Mouse (Mus musculus) heart, embryonic 11.5 days (tissue): Measurements from ENCODE around the gene Olfr507. TPM values are rescaled to one million over a fixed set of nuclear protein-coding genes. Genes with fewer than 3 reads are reported as not detected.
"Not testable (repeated sequence)": the region's sequence is repeated elsewhere in the genome, so short reads cannot be mapped to it uniquely, and the experiment has no call there.

ENCODE experiments used
- ATAC-seq: fragments of 200-750 bp; cut with Nextera tagmentation; replicated peaks from 2 replicates; pipeline ENCODE4 v1.8.0; 2017; ENCODE audit warnings: moderate library complexity; ENCODE audit not compliant: insufficient number of reproducible peaks, low FRiP score, low TSS enrichment
- H3K27ac ChIP-seq: fragments of 300-500 bp; sonication (generic); 2 replicates; pipeline ENCODE4 v1.5.1; 2014; ENCODE audit warnings: mild to moderate bottlenecking, low read depth, low read length
- H3K27me3 ChIP-seq: fragments of 300-500 bp; sonication (generic); 2 replicates; pipeline ENCODE4 v1.6.1; 2014; ENCODE audit warnings: mild to moderate bottlenecking, low read length, mixed read lengths; ENCODE audit not compliant: control insufficient read depth, insufficient read depth
- H3K36me3 ChIP-seq: fragments of 300-500 bp; sonication (generic); 2 replicates; pipeline ENCODE4 v1.6.1; 2014; ENCODE audit warnings: mild to moderate bottlenecking, low read length, moderate library complexity, mixed read lengths; ENCODE audit not compliant: control insufficient read depth, insufficient read depth
- H3K4me1 ChIP-seq: fragments of 300-500 bp; sonication (generic); 2 replicates; pipeline ENCODE4 v1.6.1; 2014; ENCODE audit warnings: low read length; ENCODE audit not compliant: control insufficient read depth, insufficient read depth
- H3K4me2 ChIP-seq: fragments of 300-500 bp; sonication (generic); 2 replicates; pipeline ENCODE4 v1.6.1; 2014; ENCODE audit warnings: mild to moderate bottlenecking, moderate library complexity
- H3K4me3 ChIP-seq: fragments of 300-500 bp; sonication (generic); 2 replicates; pipeline ENCODE4 v1.5.1; 2014; ENCODE audit warnings: low read depth, low read length
- H3K9ac ChIP-seq: fragments of 300-500 bp; sonication (generic); 2 replicates; pipeline ENCODE4 v1.6.1; 2014; ENCODE audit warnings: mild to moderate bottlenecking, low read depth, low read length, moderate library complexity
- H3K9me3 ChIP-seq: fragments of 300-500 bp; sonication (generic); replicated peaks from 2 replicates; pipeline ENCODE4 v1.6.1; 2016; ENCODE audit warnings: low read length; ENCODE audit not compliant: control insufficient read depth
- WGBS: fragments of 180-500 bp; shearing (Covaris S2); extraction: QIAGEN DNeasy Blood & Tissue Kit; methylation state at CpG from one replicate; pipeline ENCODE4 v1.1.7; 2014; ENCODE audit not compliant: insufficient replicate concordance; 5-methylcytosine and 5-hydroxymethylcytosine counted together
- polyA plus RNA-seq: library from polyadenylated mRNA; unstranded; fragments of >200 nt; fragmentation: Nextera tagmentation; extraction: Ambion mirVana; gene quantifications from 2 replicates; pipeline ENCODE4 v1.2.1, GENCODE M21; 2014

Olfr507 gene
- not detected in 2 replicates for polyA plus RNA-seq

DNA sequence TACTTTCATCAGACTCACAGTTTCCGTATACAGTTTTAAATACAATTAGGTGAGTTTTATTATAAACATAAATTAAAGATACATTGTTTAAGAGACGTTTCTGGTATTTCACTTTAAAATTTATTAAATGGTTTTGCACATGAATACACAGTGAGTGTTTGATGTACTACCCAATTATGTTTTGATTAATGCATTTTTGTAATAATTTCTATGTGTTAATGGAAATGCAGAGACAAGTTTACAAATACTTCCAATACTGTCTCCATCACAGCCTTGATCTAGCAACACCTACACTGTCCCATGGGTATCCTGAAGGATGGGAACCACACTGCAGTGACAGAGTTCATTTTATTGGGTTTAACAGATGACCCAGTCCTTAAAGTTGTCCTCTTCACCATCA is at the start of gene Olfr507:
Gene Olfr507, plus strand, starts transcription at position 301 of the 400 bp plus-strand sequence.
- Histone ChIP-seq H3K4me1 (no peaks in the 10 kb centered on the region), H3K4me3 (no peak within 1 kb of the TSS), H3K9me3 (no peaks in the 10 kb centered on the region), H3K36me3 (no peaks in the 10 kb centered on the region), H3K27me3 (no peaks in the 10 kb centered on the region), H3K27ac (no peak within 1 kb of the TSS), H3K4me2 (no peak within 1 kb of the TSS), H3K9ac (no peak within 1 kb of the TSS)
- WGBS, result 73% methylated on average over 2 of the region's 2 CpGs
- ATAC-seq, result no peak

DNA sequence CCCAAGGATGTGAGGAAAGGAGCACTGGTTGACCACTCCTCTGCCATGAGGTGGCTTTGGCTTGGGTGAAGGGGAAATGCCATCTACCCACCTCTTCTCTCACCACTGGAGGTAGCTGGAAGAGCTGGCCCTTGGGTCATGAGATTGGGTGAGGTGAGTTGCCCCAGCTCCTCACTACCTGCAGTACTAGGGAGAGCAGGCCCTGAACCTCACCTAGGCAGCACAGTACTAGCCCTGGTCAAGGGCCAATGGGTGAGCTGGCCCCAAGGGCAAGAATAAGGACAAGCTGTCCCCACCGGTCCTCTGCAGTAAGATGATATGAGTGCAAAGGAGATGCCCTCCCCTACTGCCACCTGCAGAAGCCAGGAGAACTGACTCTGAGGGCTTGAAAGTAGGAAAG is 31.8 kb upstream of the Olfr507 start:
- H3K4me3 ChIP-seq, result no peak overlapping the region
- H3K36me3 ChIP-seq, result no peaks in the 10 kb centered on the region
- H3K9ac ChIP-seq, result no peak overlapping the region
- no peak overlapping the region for H3K27ac ChIP-seq
- no peak overlapping the region for H3K4me2 ChIP-seq
- ATAC-seq, result no peak; the same call in 1 of the 2 replicates
- WGBS, result 93% methylated on average over 1 of the region's 1 CpGs
- H3K27me3 ChIP-seq, result no peaks in the 10 kb centered on the region
- no peaks in the 10 kb centered on the region for H3K4me1 ChIP-seq
- no peaks in the 10 kb centered on the region for H3K9me3 ChIP-seq

DNA sequence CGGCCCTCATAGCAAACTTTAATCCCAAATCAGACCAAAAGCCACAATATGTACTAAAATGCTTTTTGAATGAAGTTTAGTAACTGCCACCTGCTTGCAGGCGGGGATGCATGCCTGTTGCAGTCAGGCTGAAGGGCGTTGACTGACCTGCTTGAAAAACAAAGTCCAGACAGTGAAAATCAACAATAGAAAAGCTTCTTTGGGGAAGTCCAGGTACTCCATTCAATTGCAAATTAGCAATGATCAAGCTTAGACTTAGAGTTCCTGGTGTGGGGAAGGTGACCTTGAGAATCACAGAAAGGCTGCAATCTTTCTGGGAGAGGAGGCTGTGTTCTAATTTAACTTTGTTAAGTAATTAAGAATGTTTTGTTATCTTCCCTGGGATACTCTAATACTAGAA is 19.7 kb upstream of the Olfr507 start:
- H3K36me3 ChIP-seq, H3K4me3 ChIP-seq, H3K27me3 ChIP-seq, H3K9me3 ChIP-seq, H3K9ac ChIP-seq, H3K27ac ChIP-seq, H3K4me2 ChIP-seq, ATAC-seq, H3K4me1 ChIP-seq: not testable (repeated sequence)
- WGBS, result 78% methylated on average over 3 of the region's 3 CpGs

DNA sequence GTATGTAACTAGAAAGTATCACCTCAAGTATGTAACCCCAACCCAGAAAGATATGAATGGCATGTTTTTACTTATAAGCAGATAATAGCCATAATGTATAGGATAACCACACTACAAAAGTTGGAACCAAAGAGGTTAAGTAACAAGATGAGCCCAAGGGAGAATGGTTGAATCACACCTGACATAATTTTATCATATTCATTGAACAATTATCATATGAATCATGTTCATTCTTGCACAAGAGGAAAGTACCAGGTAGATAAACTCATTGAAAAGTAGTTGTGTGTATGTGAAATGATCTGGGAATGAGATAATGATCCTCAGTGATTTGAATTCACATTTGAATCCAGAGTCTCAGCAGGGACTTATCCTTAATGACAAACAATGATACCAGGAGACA is 11.1 kb upstream of the Olfr507 start, which contains the start of gene Olfr506:
Gene Olfr506, plus strand, starts transcription at position 301 of the 400 bp plus-strand sequence.
- no peak within 1 kb of the TSS for H3K27ac ChIP-seq
- H3K4me1 ChIP-seq, result no peaks in the 10 kb centered on the region
- no peaks in the 10 kb centered on the region for H3K9me3 ChIP-seq
- H3K9ac ChIP-seq, result no peak within 1 kb of the TSS
- ATAC-seq, result no peak
- no peaks in the 10 kb centered on the region for H3K36me3 ChIP-seq
- no peak within 1 kb of the TSS for H3K4me2 ChIP-seq
- no peak within 1 kb of the TSS for H3K4me3 ChIP-seq
- no peaks in the 10 kb centered on the region for H3K27me3 ChIP-seq

- Histone ChIP-seq H3K36me3 (no peaks in the 10 kb centered on the region), H3K27ac (no peak overlapping the region), H3K9ac (no peak overlapping the region), H3K4me1 (no peaks in the 10 kb centered on the region), H3K27me3 (no peaks in the 10 kb centered on the region), H3K9me3 (no peaks in the 10 kb centered on the region), H3K4me3 (no peak overlapping the region), H3K4me2 (no peak overlapping the region)
- no peak for ATAC-seq
- 80% methylated on average over 2 of the region's 2 CpGs for WGBS
Observed at GRCm38 (mm10) chr7:108614110-108614509, 7.5 kb upstream of the Olfr507 start.

GRCm38 (mm10) chr7:108616781-108617180 is 4.8 kb upstream of the Olfr507 start:
- WGBS, result 69% methylated on average over 3 of the region's 3 CpGs
- not testable (repeated sequence) for H3K27ac ChIP-seq, H3K4me3 ChIP-seq, H3K4me1 ChIP-seq, H3K4me2 ChIP-seq, H3K9me3 ChIP-seq, ATAC-seq, H3K9ac ChIP-seq, H3K36me3 ChIP-seq, H3K27me3 ChIP-seq

DNA sequence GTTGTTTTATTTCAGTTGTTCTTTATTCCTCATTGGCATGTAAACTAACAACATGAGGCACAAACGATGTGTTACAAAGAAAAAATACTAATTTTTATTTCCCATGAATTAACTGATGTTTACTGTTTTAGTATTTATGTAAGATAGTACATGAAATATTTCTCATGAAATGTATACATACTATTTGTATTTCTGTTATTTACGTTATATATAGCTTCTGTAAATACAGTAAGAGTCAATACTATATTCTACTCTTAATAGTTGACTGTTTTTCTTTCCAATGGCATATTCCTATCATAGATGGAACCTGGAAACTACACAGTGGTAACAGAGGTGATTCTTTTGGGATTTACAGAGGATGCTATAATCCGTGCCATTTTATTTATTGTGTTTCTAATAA is 8.1 kb downstream of the Olfr507 start, which contains the start of gene Olfr508:
Gene Olfr508, plus strand, starts transcription at position 301 of the 400 bp plus-strand sequence.
- ATAC-seq, result no peak
- 78% methylated on average over 3 of the region's 3 CpGs for WGBS
- Histone ChIP-seq H3K36me3 (no peaks in the 10 kb centered on the region), H3K4me1 (no peaks in the 10 kb centered on the region), H3K9me3 (no peaks in the 10 kb centered on the region), H3K4me3 (no peak within 1 kb of the TSS), H3K4me2 (no peak within 1 kb of the TSS), H3K9ac (no peak within 1 kb of the TSS), H3K27me3 (no peaks in the 10 kb centered on the region), H3K27ac (no peak within 1 kb of the TSS)

DNA sequence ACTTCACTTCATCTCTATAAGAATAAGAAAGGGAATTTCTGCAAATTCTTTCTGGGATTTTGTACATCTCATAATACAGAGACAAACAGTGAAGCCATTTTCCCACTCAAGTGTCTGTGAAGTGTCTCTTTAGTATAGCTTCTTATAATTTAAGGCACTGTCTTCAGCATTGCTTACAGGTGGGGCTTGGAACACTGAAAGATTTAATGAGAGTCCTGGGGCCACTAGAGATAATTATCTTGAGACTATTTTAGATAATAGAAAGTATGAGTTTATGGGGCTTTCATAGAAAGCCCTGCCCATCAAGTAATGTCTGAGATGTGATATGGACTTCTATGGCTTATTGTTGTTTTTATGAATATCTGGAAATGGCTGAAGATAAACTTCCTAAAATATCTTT is 30.2 kb downstream of the Olfr507 start, which contains the start of gene Olfr509:
Gene Olfr509, minus strand, starts transcription at position 101 of the 400 bp plus-strand sequence.
- H3K4me1 ChIP-seq, result no peaks in the 10 kb centered on the region
- ATAC-seq, result no peak

DNA sequence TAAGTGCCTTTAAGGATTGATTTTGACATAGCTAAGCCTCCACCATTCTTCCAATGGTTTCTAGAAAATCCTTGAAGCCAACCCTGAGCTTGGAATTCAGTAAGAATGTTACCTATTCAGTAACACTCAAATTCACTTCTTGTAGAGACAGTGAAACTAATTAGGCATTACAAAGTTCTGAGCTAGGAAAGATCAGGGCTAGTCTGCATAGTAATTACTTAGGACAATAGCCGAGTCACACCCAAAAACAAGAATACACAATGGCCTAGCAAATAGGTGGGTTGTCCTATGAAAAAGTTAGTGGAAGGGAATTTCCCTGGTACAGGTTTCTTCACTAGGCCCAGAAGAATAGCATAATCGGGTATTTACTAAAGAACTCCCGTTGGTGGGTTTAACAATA is 40.8 kb downstream of the Olfr507 start:
- Histone ChIP-seq H3K9me3 (no peaks in the 10 kb centered on the region), H3K4me3 (no peak overlapping the region), H3K4me1 (no peaks in the 10 kb centered on the region), H3K4me2 (no peak overlapping the region), H3K27me3 (no peaks in the 10 kb centered on the region), H3K36me3 (no peaks in the 10 kb centered on the region), H3K27ac (no peak overlapping the region), H3K9ac (no peak overlapping the region)
- no peak for ATAC-seq
- 73% methylated on average over 3 of the region's 3 CpGs for WGBS

More for the DNA sequence above, 30.2 kb downstream of the Olfr507 start, which contains the start of gene Olfr509:
- no peak within 1 kb of the TSS for H3K4me2 ChIP-seq
- no peak within 1 kb of the TSS for H3K9ac ChIP-seq
- H3K9me3 ChIP-seq, result no peaks in the 10 kb centered on the region
- H3K4me3 ChIP-seq, result no peak within 1 kb of the TSS
- H3K27ac ChIP-seq, result no peak within 1 kb of the TSS
- H3K36me3 ChIP-seq, result no peaks in the 10 kb centered on the region
- no peaks in the 10 kb centered on the region for H3K27me3 ChIP-seq
